Mouse (Mus musculus) intestine, embryonic 16.5 days (tissue): ENCODE measurements around the gene Zdhhc5. TPM values are rescaled to one million over a fixed set of nuclear protein-coding genes. Genes with fewer than 3 reads are reported as not detected.

Source experiments
- ATAC-seq: fragments of 200-750 bp; cut with Nextera tagmentation; 2 replicates; pipeline ENCODE4 v1.8.0; 2017; ENCODE audit warnings: moderate TSS enrichment, moderate library complexity
- H3K27ac ChIP-seq: fragments of 300-500 bp; sonication (generic); 2 replicates; pipeline ENCODE4 v1.5.1; 2014; ENCODE audit warnings: mild to moderate bottlenecking, low read length
- H3K27me3 ChIP-seq: fragments of 300-500 bp; sonication (generic); replicated peaks from 2 replicates; pipeline ENCODE4 v1.6.1; 2014; ENCODE audit warnings: low read length, control low read depth, mixed read lengths; ENCODE audit not compliant: control insufficient read depth, insufficient read depth
- H3K36me3 ChIP-seq: fragments of 300-500 bp; sonication (generic); 2 replicates; pipeline ENCODE4 v1.6.1; 2014; ENCODE audit warnings: low read length, control low read depth; ENCODE audit not compliant: control insufficient read depth, insufficient read depth
- H3K4me1 ChIP-seq: fragments of 300-500 bp; sonication (generic); 2 replicates; pipeline ENCODE4 v1.6.1; 2014; ENCODE audit warnings: low read length, control low read depth, mixed read lengths; ENCODE audit not compliant: control insufficient read depth, insufficient read depth
- H3K4me2 ChIP-seq: fragments of 300-500 bp; sonication (generic); 2 replicates; pipeline ENCODE4 v1.6.1; 2014; ENCODE audit warnings: low read depth, low read length, control low read depth
- H3K4me3 ChIP-seq: fragments of 300-500 bp; sonication (generic); 2 replicates; pipeline ENCODE4 v1.5.1; 2014; ENCODE audit warnings: mild to moderate bottlenecking, low read length
- H3K9ac ChIP-seq: fragments of 300-500 bp; sonication (generic); 2 replicates; pipeline ENCODE4 v1.6.1; 2014; ENCODE audit warnings: low read depth, low read length
- H3K9me3 ChIP-seq: fragments of 300-500 bp; sonication (generic); 2 replicates; pipeline ENCODE4 v1.6.1; 2016; ENCODE audit warnings: low read length, control low read depth; ENCODE audit not compliant: control insufficient read depth
- WGBS: fragments of 180-500 bp; shearing (Covaris S2); extraction: QIAGEN DNeasy Blood & Tissue Kit; methylation state at CpG from one replicate; pipeline ENCODE4 v1.1.7; 2014; 5-methylcytosine and 5-hydroxymethylcytosine counted together
- polyA plus RNA-seq: library from polyadenylated mRNA; unstranded; fragments of >200 nt; fragmentation: Nextera tagmentation; extraction: Ambion mirVana; gene quantifications from 2 replicates; pipeline ENCODE4 v1.2.1, GENCODE M21; 2015

The Zdhhc5 gene
- 18.3 and 23.4 TPM in 2 replicates for polyA plus RNA-seq

- Histone ChIP-seq H3K9ac (peak within 1 kb of the TSS; percentile 95), H3K4me3 (peak within 1 kb of the TSS; percentile 80), H3K27me3 (no peaks in the 10 kb centered on the region), H3K9me3 (no peaks in the 10 kb centered on the region), H3K4me2 (peak within 1 kb of the TSS; percentile 83), H3K36me3 (no peaks in the 10 kb centered on the region; the same call in 1 of the 2 replicates), H3K4me1 (peaks cover 5% of the 10 kb centered on the region; the same call in 1 of the 2 replicates), H3K27ac (peak within 1 kb of the TSS; percentile 98)
- peak; percentile 95 for ATAC-seq
- WGBS = under 1% methylated on average over 107 of the region's 107 CpGs
These were observed at the start of gene Zdhhc5 for GRCm38 (mm10) chr2:84714811-84715561. Gene Zdhhc5 (minus strand): TSS chr2:84715180.

- WGBS = 39% methylated on average over 1 of the region's 1 CpGs
- ATAC-seq = no peak
- no peaks in the 10 kb centered on the region for H3K4me1 ChIP-seq
- H3K9me3 ChIP-seq = no peaks in the 10 kb centered on the region
- H3K27ac ChIP-seq = no peak overlapping the region
- no peak overlapping the region for H3K9ac ChIP-seq
- no peaks in the 10 kb centered on the region for H3K36me3 ChIP-seq
- no peak overlapping the region for H3K4me2 ChIP-seq
- no peaks in the 10 kb centered on the region for H3K27me3 ChIP-seq
- no peak overlapping the region for H3K4me3 ChIP-seq
These were observed 47.8 kb upstream of the Zdhhc5 start for GRCm38 (mm10) chr2:84762818-84763217.

GRCm38 (mm10) chr2:84762295-84762694 lies 47.3 kb upstream of the Zdhhc5 start:
- WGBS = 58% methylated on average over 4 of the region's 4 CpGs
- Histone ChIP-seq H3K4me3 (no peak overlapping the region), H3K9ac (no peak overlapping the region)

GRCm38 (mm10) chr2:84761840-84762239 lies 46.9 kb upstream of the Zdhhc5 start:
- H3K4me3 ChIP-seq = no peak overlapping the region
- no peaks in the 10 kb centered on the region for H3K27me3 ChIP-seq
- ATAC-seq = no peak
- H3K9me3 ChIP-seq = no peaks in the 10 kb centered on the region
- no peak overlapping the region for H3K4me2 ChIP-seq
- no peaks in the 10 kb centered on the region for H3K4me1 ChIP-seq
- H3K9ac ChIP-seq = no peak overlapping the region
- H3K27ac ChIP-seq = no peak overlapping the region
- no peaks in the 10 kb centered on the region for H3K36me3 ChIP-seq
- WGBS = 92% methylated on average over 1 of the region's 1 CpGs

More at GRCm38 (mm10) chr2:84762295-84762694, 47.3 kb upstream of the Zdhhc5 start:
- no peaks in the 10 kb centered on the region for H3K27me3 ChIP-seq
- no peaks in the 10 kb centered on the region for H3K9me3 ChIP-seq
- no peak overlapping the region for H3K27ac ChIP-seq
- no peaks in the 10 kb centered on the region for H3K36me3 ChIP-seq
- H3K4me1 ChIP-seq = no peaks in the 10 kb centered on the region
- ATAC-seq = no peak
- no peak overlapping the region for H3K4me2 ChIP-seq

- no peak overlapping the region for H3K4me3 ChIP-seq
- ATAC-seq = no peak
- no peaks in the 10 kb centered on the region for H3K9me3 ChIP-seq
- WGBS = 79% methylated on average over 3 of the region's 3 CpGs
- H3K27ac ChIP-seq = no peak overlapping the region
- H3K4me2 ChIP-seq = no peak overlapping the region
- H3K4me1 ChIP-seq = 0 out of 2 replicates have a peak, but pooled peaks cover 3% of the 10 kb centered on the region
- H3K27me3 ChIP-seq = no peaks in the 10 kb centered on the region
- no peak overlapping the region for H3K9ac ChIP-seq
- H3K36me3 ChIP-seq = no peaks in the 10 kb centered on the region
These were observed 46.3 kb upstream of the Zdhhc5 start for GRCm38 (mm10) chr2:84761309-84761708.

- Histone ChIP-seq H3K36me3 (no peaks in the 10 kb centered on the region), H3K4me2 (no peak overlapping the region), H3K4me1 (0 out of 2 replicates have a peak, but pooled peaks cover 3% of the 10 kb centered on the region), H3K9ac (no peak overlapping the region), H3K27ac (no peak overlapping the region), H3K27me3 (no peaks in the 10 kb centered on the region), H3K9me3 (no peaks in the 10 kb centered on the region), H3K4me3 (no peak overlapping the region)
- no peak for ATAC-seq
- WGBS = 67% methylated on average over 8 of the region's 8 CpGs
These were observed 45.8 kb upstream of the Zdhhc5 start for GRCm38 (mm10) chr2:84760777-84761176.

- 5% methylated on average over 2 of the region's 2 CpGs for WGBS
- H3K9me3 ChIP-seq = no peaks in the 10 kb centered on the region
- H3K27ac ChIP-seq = no peak overlapping the region
- H3K4me1 ChIP-seq = 0 out of 2 replicates have a peak, but pooled peaks cover 3% of the 10 kb centered on the region
- 0 out of 2 replicates have a peak, but pooled peaks have one; percentile 29 for ATAC-seq
- H3K9ac ChIP-seq = no peak overlapping the region
- no peak overlapping the region for H3K4me3 ChIP-seq
- H3K36me3 ChIP-seq = no peaks in the 10 kb centered on the region
- H3K4me2 ChIP-seq = no peak overlapping the region
- no peaks in the 10 kb centered on the region for H3K27me3 ChIP-seq
These were observed 43.7 kb upstream of the Zdhhc5 start for GRCm38 (mm10) chr2:84758542-84759127.

- no peak; the same call in 1 of the 2 replicates for ATAC-seq
- H3K36me3 ChIP-seq = no peaks in the 10 kb centered on the region
- WGBS = 60% methylated on average over 7 of the region's 7 CpGs
- no peak overlapping the region for H3K4me2 ChIP-seq
- H3K27ac ChIP-seq = no peak overlapping the region
- H3K27me3 ChIP-seq = no peaks in the 10 kb centered on the region
- H3K9ac ChIP-seq = no peak overlapping the region
- no peaks in the 10 kb centered on the region for H3K9me3 ChIP-seq
- H3K4me3 ChIP-seq = no peak overlapping the region
- 0 out of 2 replicates have a peak, but pooled peaks cover 3% of the 10 kb centered on the region for H3K4me1 ChIP-seq
These were observed 42.2 kb upstream of the Zdhhc5 start for GRCm38 (mm10) chr2:84757026-84757682.

GRCm38 (mm10) chr2:84756245-84756644 lies 41.3 kb upstream of the Zdhhc5 start:
- Histone ChIP-seq H3K36me3 (no peaks in the 10 kb centered on the region), H3K9me3 (no peaks in the 10 kb centered on the region), H3K27ac (no peak overlapping the region), H3K4me1 (0 out of 2 replicates have a peak, but pooled peaks cover 3% of the 10 kb centered on the region), H3K27me3 (no peaks in the 10 kb centered on the region), H3K4me3 (no peak overlapping the region), H3K4me2 (no peak overlapping the region), H3K9ac (no peak overlapping the region)
- peak; percentile 87 for ATAC-seq
- 62% methylated on average over 5 of the region's 5 CpGs for WGBS
